Mouse (Mus musculus): Measurements from ENCODE around the gene Synpr. TPM values are rescaled to one million over a fixed set of nuclear protein-coding genes. Genes with fewer than 3 reads are reported as not detected.

Synpr gene
- polyA plus RNA-seq, 1 experiment from 2014 or later, result 27.6 TPM

DNA sequence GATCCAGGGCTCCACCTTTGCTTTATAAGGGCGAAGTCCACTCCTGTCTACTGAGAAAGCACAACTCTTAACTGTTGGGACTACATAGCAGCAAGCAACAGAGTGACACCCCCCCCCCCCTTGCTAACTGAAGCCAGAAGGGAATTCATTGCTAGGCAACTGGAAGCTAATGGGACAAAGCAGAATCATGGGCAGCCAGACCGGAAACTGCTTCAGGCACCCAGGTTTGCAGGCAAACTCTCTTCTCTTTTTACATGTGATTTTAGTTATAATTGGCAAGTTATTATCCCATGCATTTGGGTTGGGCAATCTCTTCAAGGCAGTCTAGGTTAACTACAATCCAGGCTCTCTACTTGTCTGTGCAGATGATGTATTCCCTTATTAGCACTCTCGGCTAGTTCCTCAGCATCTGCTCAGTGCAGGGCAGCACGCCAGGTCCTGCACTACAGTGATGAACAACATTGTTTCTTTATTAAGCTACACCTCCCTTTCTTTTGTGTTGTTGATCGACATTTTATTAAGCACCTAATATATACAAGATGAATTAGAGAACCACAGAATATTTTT lies 72.6 kb downstream of the Synpr start:
- no peak overlapping the region for H3K27ac ChIP-seq (replicated peaks)
- no peaks in the 10 kb centered on the region for H3K27me3 ChIP-seq
- no peaks in the 10 kb centered on the region for H3K36me3 ChIP-seq
- H3K9ac ChIP-seq, result no peak overlapping the region
- H3K4me1 ChIP-seq (replicated peaks), result peaks cover 6% of the 10 kb centered on the region
- WGBS, result 59% methylated on average over 5 of the region's 5 CpGs
- H3K4me3 ChIP-seq, result no peak overlapping the region
- no peaks in the 10 kb centered on the region for H3K9me3 ChIP-seq
- peak; percentile 51 for ATAC-seq (ENCODE audit: low read depth)
- no peak overlapping the region for H3K4me2 ChIP-seq

DNA sequence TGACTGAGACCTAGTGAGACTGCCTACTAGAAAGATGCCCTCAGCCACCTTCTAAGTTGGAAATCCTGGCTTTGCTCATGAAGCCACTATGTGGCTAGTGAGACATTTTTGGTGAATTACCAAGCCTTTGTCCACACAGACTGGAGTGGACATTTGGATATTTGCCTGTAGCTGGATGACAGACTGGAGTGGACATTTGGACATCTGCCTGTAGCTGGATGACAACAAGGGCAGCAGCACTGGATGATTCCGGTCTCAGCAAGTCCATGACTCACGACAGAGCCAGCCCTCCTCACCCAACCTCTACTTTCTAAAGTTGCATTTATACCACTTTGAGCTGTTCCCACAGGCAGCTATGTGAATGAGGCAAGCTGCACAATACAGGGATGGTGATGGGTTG lies 73.5 kb downstream of the Synpr start:
- no peak overlapping the region for H3K4me3 ChIP-seq
- no peak overlapping the region for H3K9ac ChIP-seq
- no peak for ATAC-seq (ENCODE audit: low read depth)
- no peak overlapping the region for H3K4me2 ChIP-seq
- no peaks in the 10 kb centered on the region for H3K27me3 ChIP-seq
- H3K36me3 ChIP-seq, result no peaks in the 10 kb centered on the region
- no peaks in the 10 kb centered on the region for H3K9me3 ChIP-seq
- H3K27ac ChIP-seq (replicated peaks), result no peak overlapping the region
- WGBS, result 61% methylated on average over 2 of the region's 2 CpGs
- peaks cover 6% of the 10 kb centered on the region for H3K4me1 ChIP-seq (replicated peaks)

DNA sequence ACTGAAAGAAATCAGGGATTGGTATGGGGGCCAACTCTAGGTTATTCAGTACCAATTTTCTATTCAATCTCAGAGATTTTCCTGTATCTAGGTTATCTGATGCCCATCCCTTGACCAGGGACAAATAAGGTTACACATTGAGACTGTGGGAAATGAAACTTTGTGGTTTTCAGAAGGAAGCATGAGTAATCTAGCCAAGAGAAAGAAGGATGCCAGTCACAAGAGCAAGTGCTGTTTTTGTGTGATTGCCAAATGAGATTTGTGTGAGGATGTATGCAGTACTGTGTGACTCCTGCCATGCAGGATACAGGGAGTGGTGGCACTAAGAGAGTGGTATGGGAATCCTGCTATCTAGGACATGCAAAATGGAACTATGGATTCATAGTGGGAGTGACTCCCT lies 76.6 kb downstream of the Synpr start:
- Histone ChIP-seq H3K9me3 (no peaks in the 10 kb centered on the region), H3K4me3 (no peak overlapping the region), H3K4me2 (no peak overlapping the region), H3K36me3 (no peaks in the 10 kb centered on the region), H3K4me1 (replicated peaks) (peaks cover 6% of the 10 kb centered on the region), H3K27ac (replicated peaks) (no peak overlapping the region), H3K9ac (no peak overlapping the region), H3K27me3 (no peaks in the 10 kb centered on the region)
- ATAC-seq (ENCODE audit: low read depth), result no peak

DNA sequence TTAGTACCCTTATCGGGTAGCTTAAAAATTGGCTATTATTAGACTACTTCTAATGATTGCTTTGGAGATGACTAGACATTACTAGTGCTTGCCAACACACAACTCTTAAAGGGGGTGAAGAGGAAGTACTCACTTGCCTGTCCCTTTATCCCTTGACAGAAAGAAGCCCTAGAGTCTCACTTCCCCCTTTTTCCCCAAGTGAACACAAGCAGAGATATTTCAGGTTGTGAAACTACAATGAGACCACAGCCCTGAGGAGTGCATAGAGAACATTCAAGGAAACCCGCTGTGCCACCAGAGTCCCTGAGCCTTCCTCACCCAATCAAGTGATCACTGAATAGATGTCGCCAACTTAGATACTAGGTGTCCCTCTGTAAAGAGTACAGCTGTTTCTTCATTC lies 77.1 kb downstream of the Synpr start:
- no peak overlapping the region for H3K27ac ChIP-seq (replicated peaks)
- no peak overlapping the region for H3K4me2 ChIP-seq
- H3K4me1 ChIP-seq (replicated peaks), result peaks cover 6% of the 10 kb centered on the region
- H3K9me3 ChIP-seq, result no peaks in the 10 kb centered on the region
- H3K4me3 ChIP-seq, result no peak overlapping the region
- no peak overlapping the region for H3K9ac ChIP-seq
- no peaks in the 10 kb centered on the region for H3K36me3 ChIP-seq
- WGBS, result 95% methylated on average over 3 of the region's 3 CpGs
- no peaks in the 10 kb centered on the region for H3K27me3 ChIP-seq
- no peak for ATAC-seq (ENCODE audit: low read depth)

DNA sequence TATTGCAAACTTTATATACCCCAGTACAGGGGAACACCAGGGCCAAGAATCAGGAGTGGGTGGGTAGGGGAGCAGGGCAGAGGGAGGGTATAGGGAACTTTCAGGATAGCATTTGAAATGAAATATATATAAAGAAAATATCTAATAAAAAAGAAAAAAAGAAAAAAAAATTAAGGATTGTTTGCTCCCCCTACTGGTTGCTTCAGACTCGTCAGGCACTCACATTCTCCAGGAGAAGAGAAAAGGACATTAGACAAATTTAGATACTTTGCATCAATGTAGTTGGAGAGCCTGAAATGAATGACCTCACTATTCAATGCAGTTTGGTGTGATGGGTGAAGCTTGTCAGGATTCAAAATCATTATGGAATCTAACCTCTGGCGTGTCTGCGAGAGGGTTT lies 83.7 kb downstream of the Synpr start:
- H3K9ac ChIP-seq, result no peak overlapping the region
- no peaks in the 10 kb centered on the region for H3K36me3 ChIP-seq
- H3K9me3 ChIP-seq, result no peaks in the 10 kb centered on the region
- no peak overlapping the region for H3K4me2 ChIP-seq
- no peak overlapping the region for H3K27ac ChIP-seq (replicated peaks)
- no peak for ATAC-seq (ENCODE audit: low read depth)
- no peak overlapping the region for H3K4me3 ChIP-seq
- 79% methylated on average over 3 of the region's 3 CpGs for WGBS
- H3K4me1 ChIP-seq (replicated peaks), result no peaks in the 10 kb centered on the region
- H3K27me3 ChIP-seq, result no peaks in the 10 kb centered on the region

DNA sequence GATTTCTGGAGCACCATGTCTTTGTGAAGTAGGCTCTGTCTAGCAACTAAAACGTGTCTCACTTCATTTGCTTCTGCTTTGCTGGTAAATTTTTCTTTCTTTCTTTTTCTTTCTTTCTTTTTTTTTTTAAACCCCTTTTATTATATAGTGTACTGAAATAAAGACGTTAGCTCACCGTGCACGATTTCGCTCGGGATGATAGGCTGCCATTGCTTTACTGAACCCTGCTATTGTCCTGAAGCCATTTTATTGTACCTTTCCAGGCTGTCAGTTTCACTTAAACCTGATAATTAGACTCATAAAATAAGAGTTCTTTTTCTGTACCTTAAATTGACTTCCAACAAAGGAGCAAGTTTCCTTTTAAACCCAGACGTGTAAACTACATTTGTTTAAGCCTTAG lies 104.5 kb downstream of the Synpr start:
- Histone ChIP-seq H3K27ac (replicated peaks) (no peak overlapping the region), H3K4me2 (no peak overlapping the region), H3K9ac (no peak overlapping the region), H3K9me3 (no peaks in the 10 kb centered on the region), H3K27me3 (no peaks in the 10 kb centered on the region), H3K4me3 (no peak overlapping the region), H3K4me1 (replicated peaks) (no peaks in the 10 kb centered on the region), H3K36me3 (no peaks in the 10 kb centered on the region)
- WGBS, result 9% methylated on average over 7 of the region's 7 CpGs
- no peak for ATAC-seq (ENCODE audit: low read depth)

DNA sequence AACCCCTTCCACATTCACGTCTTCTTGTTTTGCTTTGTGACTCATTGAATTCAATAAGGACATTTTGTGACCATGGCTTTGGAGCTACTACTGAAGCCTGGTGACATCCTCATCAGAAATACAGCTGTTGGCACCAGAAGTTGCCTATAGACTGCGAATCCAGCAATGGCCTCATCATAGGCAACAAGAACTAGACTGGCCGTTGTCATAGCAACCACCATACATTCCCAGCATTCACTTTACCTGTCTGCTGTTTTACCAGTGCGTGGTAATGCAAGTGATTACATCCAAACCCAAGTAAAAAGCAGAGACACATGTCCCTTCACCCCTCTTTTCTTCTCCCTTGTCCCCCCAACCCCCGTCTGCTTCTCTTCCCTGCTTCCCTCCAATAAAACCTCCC lies 105.4 kb downstream of the Synpr start:
- H3K4me1 ChIP-seq (replicated peaks), result no peaks in the 10 kb centered on the region
- H3K36me3 ChIP-seq, result no peaks in the 10 kb centered on the region
- no peak for ATAC-seq (ENCODE audit: low read depth)
- no peak overlapping the region for H3K9ac ChIP-seq
- H3K4me2 ChIP-seq, result no peak overlapping the region
- 68% methylated on average over 5 of the region's 5 CpGs for WGBS
- no peak overlapping the region for H3K4me3 ChIP-seq
- H3K27me3 ChIP-seq, result no peaks in the 10 kb centered on the region
- no peaks in the 10 kb centered on the region for H3K9me3 ChIP-seq
- no peak overlapping the region for H3K27ac ChIP-seq (replicated peaks)

DNA sequence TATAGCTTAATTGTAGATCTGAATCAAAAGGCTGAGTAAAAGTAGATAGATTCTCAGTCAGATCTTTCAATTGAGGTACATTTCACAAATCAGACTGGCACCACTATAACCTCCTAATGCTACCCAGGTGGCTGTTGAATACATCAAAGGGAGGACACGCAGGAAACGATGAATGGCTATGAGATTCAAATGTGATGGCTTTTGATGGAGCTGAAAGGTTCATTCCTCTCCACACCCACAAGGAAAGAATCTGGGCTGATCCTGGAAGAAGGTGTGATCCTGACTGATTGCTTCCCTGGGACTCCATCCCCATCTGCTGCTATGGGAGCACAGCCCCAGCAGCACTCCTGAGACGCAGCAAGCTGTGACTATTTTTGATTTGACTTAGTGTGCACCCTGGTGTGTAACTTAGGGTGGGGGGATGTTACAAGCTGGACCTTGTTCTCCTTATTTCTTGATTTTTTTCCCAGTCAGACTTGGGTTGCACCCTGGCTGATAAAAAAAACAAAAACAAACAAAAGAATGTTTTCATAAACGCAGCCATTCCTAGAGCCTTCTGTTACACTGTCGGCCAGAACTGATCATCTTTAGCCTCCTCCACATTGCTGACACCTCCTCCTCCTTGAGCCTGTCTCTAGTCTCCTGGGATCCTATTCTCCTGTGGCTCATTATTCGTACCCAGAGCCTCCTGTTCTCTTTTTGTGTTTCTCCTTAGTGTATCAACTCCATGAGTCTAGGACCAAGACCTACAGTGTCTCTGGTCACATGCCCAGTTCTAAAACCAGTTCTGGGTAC lies 114.8 kb downstream of the Synpr start:
- Histone ChIP-seq H3K9me3 (no peaks in the 10 kb centered on the region), H3K36me3 (no peaks in the 10 kb centered on the region), H3K27ac (replicated peaks) (no peak overlapping the region), H3K9ac (no peak overlapping the region), H3K4me2 (no peak overlapping the region), H3K4me1 (replicated peaks) (no peaks in the 10 kb centered on the region), H3K4me3 (no peak overlapping the region), H3K27me3 (no peaks in the 10 kb centered on the region)
- ATAC-seq (ENCODE audit: low read depth), result no peak
- 36% methylated on average over 6 of the region's 6 CpGs for whole genome bisulfite sequencing

DNA sequence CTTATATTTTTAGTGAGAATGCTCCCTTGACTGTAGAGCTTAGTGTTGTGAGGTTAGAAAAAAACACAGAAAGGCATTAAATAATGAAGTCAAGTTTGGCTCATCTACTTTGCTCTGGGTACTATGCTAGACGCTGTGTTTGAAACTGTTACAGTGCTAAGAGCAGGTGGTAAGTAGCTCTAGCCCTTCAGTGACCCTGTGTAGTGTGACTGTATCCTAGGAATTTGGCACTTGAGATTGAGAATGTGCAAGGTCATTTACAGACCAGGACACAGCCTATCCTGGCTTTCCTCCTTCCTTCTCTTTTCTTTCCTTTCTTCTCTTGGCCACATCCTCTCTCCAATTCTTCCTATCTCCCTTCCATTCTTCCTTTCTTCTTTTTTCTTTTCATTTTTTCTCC lies 127.1 kb downstream of the Synpr start:
- H3K4me2 ChIP-seq, result no peak overlapping the region
- H3K36me3 ChIP-seq, result no peaks in the 10 kb centered on the region
- H3K4me3 ChIP-seq, result no peak overlapping the region
- H3K27ac ChIP-seq (replicated peaks), result no peak overlapping the region
- H3K27me3 ChIP-seq, result no peaks in the 10 kb centered on the region
- H3K9ac ChIP-seq, result no peak overlapping the region
- no peak for ATAC-seq (ENCODE audit: low read depth)
- 67% methylated on average over 1 of the region's 1 CpGs for WGBS
- no peaks in the 10 kb centered on the region for H3K9me3 ChIP-seq
- H3K4me1 ChIP-seq (replicated peaks), result no peaks in the 10 kb centered on the region

DNA sequence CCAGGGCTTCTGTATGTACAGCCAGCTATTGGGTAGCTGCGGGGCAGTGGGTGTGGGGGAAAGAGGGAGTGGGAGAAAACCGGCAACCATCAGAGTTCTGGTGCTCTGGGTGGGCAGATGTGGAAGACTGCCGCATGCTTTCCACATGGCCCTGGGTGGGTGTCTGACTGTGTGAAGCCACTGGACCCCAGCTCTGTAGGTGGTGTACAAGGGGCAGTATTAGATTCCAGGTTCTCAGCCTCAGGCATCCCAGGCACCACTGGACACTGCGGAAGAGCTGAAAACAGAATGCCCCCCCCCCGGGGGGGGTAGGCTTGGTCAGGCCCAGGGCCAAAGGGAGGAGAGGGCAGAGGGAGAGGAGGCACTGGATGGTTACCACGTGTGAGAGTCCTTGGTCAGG lies 156.1 kb downstream of the Synpr start:
- Histone ChIP-seq H3K9ac (no peak overlapping the region), H3K4me2 (no peak overlapping the region), H3K9me3 (no peaks in the 10 kb centered on the region), H3K4me3 (no peak overlapping the region), H3K36me3 (no peaks in the 10 kb centered on the region), H3K27ac (replicated peaks) (no peak overlapping the region), H3K4me1 (replicated peaks) (no peaks in the 10 kb centered on the region), H3K27me3 (no peaks in the 10 kb centered on the region)
- no peak for ATAC-seq (ENCODE audit: low read depth)
- WGBS, result 80% methylated on average over 6 of the region's 6 CpGs

DNA sequence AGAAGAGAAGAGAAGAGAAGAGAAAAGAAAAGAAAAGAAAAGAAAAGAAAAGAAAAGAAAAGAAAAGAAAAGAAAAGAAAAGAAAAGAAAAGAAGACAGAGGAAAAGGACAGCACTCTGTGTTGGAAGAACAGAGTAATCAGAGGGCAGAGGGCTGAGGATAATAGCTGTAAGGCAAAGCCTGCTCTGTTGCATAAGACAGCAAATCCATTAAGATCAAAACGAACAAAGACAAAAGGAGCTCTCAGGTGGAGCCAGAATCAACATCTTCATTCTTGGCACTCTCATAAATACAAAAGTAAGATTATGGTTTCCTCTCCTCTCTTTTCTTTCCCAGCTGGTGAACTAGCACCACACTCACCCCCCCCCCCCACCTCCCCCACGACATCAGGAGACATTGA lies 160.3 kb downstream of the Synpr start:
- H3K9ac ChIP-seq, result no peak overlapping the region
- no peak overlapping the region for H3K4me3 ChIP-seq
- no peaks in the 10 kb centered on the region for H3K4me1 ChIP-seq (replicated peaks)
- ATAC-seq (ENCODE audit: low read depth), result no peak
- no peaks in the 10 kb centered on the region for H3K27me3 ChIP-seq
- no peaks in the 10 kb centered on the region for H3K36me3 ChIP-seq
- no peaks in the 10 kb centered on the region for H3K9me3 ChIP-seq
- no peak overlapping the region for H3K27ac ChIP-seq (replicated peaks)
- WGBS, result 15% methylated on average over 2 of the region's 2 CpGs
- no peak overlapping the region for H3K4me2 ChIP-seq

DNA sequence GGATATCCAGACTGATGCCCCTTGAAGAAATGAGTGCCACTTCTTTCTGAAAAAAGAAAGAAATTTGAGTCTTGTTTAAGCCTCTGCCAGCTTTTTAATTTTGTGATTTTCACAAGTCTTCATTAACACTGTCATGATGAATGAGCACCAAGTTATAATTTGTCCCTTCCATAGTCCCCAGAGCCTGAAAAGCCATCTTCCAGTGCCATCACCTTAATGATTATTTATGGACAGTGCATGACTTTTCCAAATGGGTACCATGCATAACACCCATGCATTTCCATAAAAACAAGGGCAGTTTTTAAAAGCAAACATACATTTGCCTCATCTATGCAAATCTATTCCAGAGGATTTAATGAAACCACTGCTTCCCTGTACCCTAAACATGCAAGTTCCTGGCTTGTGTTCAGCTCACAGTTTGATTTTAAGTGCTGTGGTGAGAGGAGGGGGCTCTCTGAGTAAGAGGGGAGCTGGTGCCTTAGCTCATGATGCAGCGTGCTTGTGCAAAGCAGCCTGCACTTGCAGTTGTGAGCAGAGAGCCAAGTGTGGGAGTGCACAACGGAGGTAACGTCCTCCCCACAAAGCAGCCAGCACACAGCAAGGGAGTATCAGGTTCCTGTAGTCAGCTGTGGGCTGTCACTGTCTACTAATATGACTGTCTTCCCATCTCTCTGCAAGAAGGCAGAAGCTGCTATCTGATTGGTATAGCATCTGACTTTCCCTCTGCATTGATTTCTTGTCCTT lies 169.1 kb downstream of the Synpr start:
- H3K4me1 ChIP-seq (replicated peaks), result peaks cover 19% of the 10 kb centered on the region
- peak overlapping the region; percentile 36 for H3K4me2 ChIP-seq
- ATAC-seq (ENCODE audit: low read depth), result peak; percentile 82
- H3K27ac ChIP-seq (replicated peaks), result peak overlapping the region; percentile 59
- no peaks in the 10 kb centered on the region for H3K9me3 ChIP-seq
- WGBS, result 28% methylated on average over 3 of the region's 3 CpGs
- no peaks in the 10 kb centered on the region for H3K27me3 ChIP-seq
- peak overlapping the region; percentile 15; the same call in 1 of the 2 replicates for H3K4me3 ChIP-seq
- H3K9ac ChIP-seq, result peak overlapping the region; percentile 54
- no peaks in the 10 kb centered on the region for H3K36me3 ChIP-seq

Data from neural tube, embryonic 13.5 days (tissue).